Comparison of ENCODE assay signal across 8 mouse cellular contexts in genomic region chr9:44965833-44966466, GRCm38 (mm10). TPM values are rescaled to one million over a fixed set of nuclear protein-coding genes. Genes with fewer than 3 reads are reported as not detected.
DNase-seq lines count a peak whose midpoint lies in the region; ATAC-seq and TF ChIP-seq lines count a peak whose summit lies in the region.

No protein-coding gene starts in this region.

- peaks cover 27% of the 10 kb centered on the region for H3K36me3 ChIP-seq in erythroblast, embryonic 14.5 days (ENCODE audit: control insufficient read depth)
- H3K36me3 ChIP-seq in spleen, adult 2 months (ENCODE audit: control insufficient read depth, insufficient read depth, low read length), result peaks cover under 1% of the 10 kb centered on the region; the same call in 1 of the 2 replicates
- peaks cover 10% of the 10 kb centered on the region; the same call in 1 of the 2 replicates for H3K36me3 ChIP-seq in liver, embryonic 11.5 days (ENCODE audit: control insufficient read depth, insufficient read depth, low read length)

- H3K27me3 ChIP-seq in erythroblast, embryonic 14.5 days (ENCODE audit: control insufficient read depth), result peaks cover 9% of the 10 kb centered on the region
- H3K27me3 ChIP-seq in spleen, adult 2 months (ENCODE audit: control insufficient read depth, insufficient read depth, low read length), result no peaks in the 10 kb centered on the region
- H3K27me3 ChIP-seq in liver, embryonic 11.5 days (replicated peaks; ENCODE audit: control insufficient read depth, insufficient read depth, low read length), result no peaks in the 10 kb centered on the region

- no peak for TF ChIP-seq CTCF in spleen, adult 2 months (IDR thresholded peaks at IDR 0.05; ENCODE audit: extremely low read depth, insufficient read depth, insufficient read length, insufficient replicate concordance)

- TF ChIP-seq POLR2A in spleen, adult 2 months (IDR thresholded peaks at IDR 0.05; ENCODE audit: low read depth, low read length), result no peak

- H3K27ac ChIP-seq in spleen, adult 2 months (ENCODE audit: insufficient read depth, low read length), result peak overlapping the region; percentile 34
- H3K27ac ChIP-seq in liver, embryonic 11.5 days (ENCODE audit: low read depth, low read length), result peak overlapping the region; percentile 8; the same call in 1 of the 2 replicates

- peak overlapping the region; percentile 85 for H3K4me2 ChIP-seq in liver, embryonic 11.5 days

- peak overlapping the region; percentile 45; the same call in 1 of the 2 replicates for H3K9ac ChIP-seq in liver, embryonic 11.5 days (ENCODE audit: low read depth, low read length)

- H3K4me1 ChIP-seq in erythroblast, embryonic 14.5 days (ENCODE audit: control insufficient read depth), result peaks cover 38% of the 10 kb centered on the region
- no peaks in the 10 kb centered on the region for H3K4me1 ChIP-seq in spleen, adult 2 months (ENCODE audit: control insufficient read depth, insufficient read depth, insufficient read length)
- peaks cover 12% of the 10 kb centered on the region; the same call in 1 of the 2 replicates for H3K4me1 ChIP-seq in liver, embryonic 11.5 days (replicated peaks; ENCODE audit: control insufficient read depth, insufficient read depth, low read length)

- WGBS in spleen, adult 2 months, result 14% methylated on average over 10 of the region's 10 CpGs
- 13% methylated on average over 10 of the region's 10 CpGs for WGBS in liver, embryonic 11.5 days

- no peak for DNase-seq in spleen, adult 2 months (ENCODE audit: low read depth in 1 of 2, low spot score in 2 of 2)
- DNase-seq in spleen, postnatal 14 days (ENCODE audit: low spot score in 2 of 2), result no peak
- no peak for DNase-seq in liver, embryonic 11.5 days (ENCODE audit: low spot score)
- DNase-seq in embryo, embryonic 10 days (ENCODE audit: low spot score), result no peak
- DNase-seq in adrenal gland, postnatal 14 days, result no peak
- no peak for DNase-seq in MN1 (ENCODE audit: low spot score)

- no peak for ATAC-seq in erythroblast, adult 5-6 weeks (replicated peaks; ENCODE audit: low FRiP score, poor library complexity, severe bottlenecking)
- ATAC-seq in liver, embryonic 11.5 days (replicated peaks; ENCODE audit: low FRiP score), result peak; percentile 35; the same call in 1 of the 2 replicates

- H3K4me3 ChIP-seq in erythroblast, embryonic 14.5 days (replicated peaks), result peak overlapping the region; percentile 95
- H3K4me3 ChIP-seq in spleen, adult 2 months (ENCODE audit: extremely low read depth, insufficient read depth, insufficient read length), result peak overlapping the region; percentile 56
- peak overlapping the region; percentile 79 for H3K4me3 ChIP-seq in liver, embryonic 11.5 days (ENCODE audit: low read depth, low read length)

- H3K9me3 ChIP-seq in erythroblast, embryonic 14.5 days (ENCODE audit: control insufficient read depth, low read length), result no peaks in the 10 kb centered on the region
- no peaks in the 10 kb centered on the region for H3K9me3 ChIP-seq in liver, embryonic 11.5 days (ENCODE audit: control insufficient read depth, low read length)

RNA-seq across cellular contexts. Expression of gene Ube4a, which starts 0.6 kb away (rescaled TPM):
- polyA plus RNA-seq in erythroblast, embryonic 14.5 days (2012), result 0.21 and 0.31 TPM in 2 replicates
- 19.0 and 38.2 TPM in 2 replicates for total RNA-seq in erythroblast, adult 5-6 weeks (2015; ENCODE audit: low replicate concordance)
- 29.6 and 53.4 TPM in 2 replicates for total RNA-seq in erythroblast, adult 5-6 weeks (2017; ENCODE audit: low replicate concordance)
- 6.5 and 9.5 TPM in 2 replicates for polyA plus RNA-seq in spleen, adult 2 months (2012; rRNA removed)
- 19.5 and 23.9 TPM in 2 replicates for polyA plus RNA-seq in liver, embryonic 11.5 days (2014; fragmentation: Nextera tagmentation; extraction: Ambion mirVana)
- 89.5 and 100 TPM in 2 replicates for total RNA-seq in adrenal gland, postnatal 14 days (2021)

RNA-seq across cellular contexts. Expression of gene Cd3g, which starts 14.3 kb away (rescaled TPM):
- polyA plus RNA-seq in erythroblast, embryonic 14.5 days (2012), result not detected in 2 replicates
- 6.9 TPM in 1 of 2 replicates, not detected in the other for total RNA-seq in erythroblast, adult 5-6 weeks (2015; ENCODE audit: low replicate concordance)
- 0.98 and 6.6 TPM in 2 replicates for total RNA-seq in erythroblast, adult 5-6 weeks (2017; ENCODE audit: low replicate concordance)
- polyA plus RNA-seq in spleen, adult 2 months (2012; rRNA removed), result 12.8 and 14.5 TPM in 2 replicates
- polyA plus RNA-seq in liver, embryonic 11.5 days (2014; fragmentation: Nextera tagmentation; extraction: Ambion mirVana), result 0.23 and 0.55 TPM in 2 replicates
- total RNA-seq in adrenal gland, postnatal 14 days (2021), result 2.2 and 14.5 TPM in 2 replicates

RNA-seq across cellular contexts. Expression of gene Cd3d, which starts 15.6 kb away (rescaled TPM):
- polyA plus RNA-seq in erythroblast, embryonic 14.5 days (2012), result not detected in 2 replicates
- not detected in 2 replicates for total RNA-seq in erythroblast, adult 5-6 weeks (2015; ENCODE audit: low replicate concordance)
- not detected in 2 replicates for total RNA-seq in erythroblast, adult 5-6 weeks (2017; ENCODE audit: low replicate concordance)
- polyA plus RNA-seq in spleen, adult 2 months (2012; rRNA removed), result 19.6 and 24.0 TPM in 2 replicates
- polyA plus RNA-seq in liver, embryonic 11.5 days (2014; fragmentation: Nextera tagmentation; extraction: Ambion mirVana), result not detected in 2 replicates
- 1.5 and 12.5 TPM in 2 replicates for total RNA-seq in adrenal gland, postnatal 14 days (2021)

RNA-seq across cellular contexts. Expression of gene Cd3e, which starts 43.5 kb away (rescaled TPM):
- 0.02 TPM in 1 of 2 replicates, not detected in the other for polyA plus RNA-seq in erythroblast, embryonic 14.5 days (2012)
- total RNA-seq in erythroblast, adult 5-6 weeks (2015; ENCODE audit: low replicate concordance), result not detected in 2 replicates
- total RNA-seq in erythroblast, adult 5-6 weeks (2017; ENCODE audit: low replicate concordance), result 0.43 TPM in 1 of 2 replicates, not detected in the other
- polyA plus RNA-seq in spleen, adult 2 months (2012; rRNA removed), result 42.8 and 44.8 TPM in 2 replicates
- not detected in 2 replicates for polyA plus RNA-seq in liver, embryonic 11.5 days (2014; fragmentation: Nextera tagmentation; extraction: Ambion mirVana)
- 1.8 and 19.1 TPM in 2 replicates for total RNA-seq in adrenal gland, postnatal 14 days (2021)

RNA-seq across cellular contexts. Expression of gene Atp5l, which starts 45.4 kb away (rescaled TPM):
- polyA plus RNA-seq in erythroblast, embryonic 14.5 days (2012), result 7.2 and 8.5 TPM in 2 replicates
- 219 and 228 TPM in 2 replicates for total RNA-seq in erythroblast, adult 5-6 weeks (2015; ENCODE audit: low replicate concordance)
- 38.1 and 117 TPM in 2 replicates for total RNA-seq in erythroblast, adult 5-6 weeks (2017; ENCODE audit: low replicate concordance)
- polyA plus RNA-seq in spleen, adult 2 months (2012; rRNA removed), result 65.8 and 79.4 TPM in 2 replicates
- 671 and 713 TPM in 2 replicates for polyA plus RNA-seq in liver, embryonic 11.5 days (2014; fragmentation: Nextera tagmentation; extraction: Ambion mirVana)
- 638 TPM in 2 replicates for total RNA-seq in adrenal gland, postnatal 14 days (2021)

Comparison
In these comparisons a context has a peak if more than half of its experiments do, and no peak if none do; other contexts are left out.
1. RNA of gene Cd3d, which starts 15.6 kb away (polyA plus RNA-seq): 19.6 to 24.0 TPM in spleen, adult 2 months; not detected in erythroblast, embryonic 14.5 days and not detected in liver, embryonic 11.5 days; every median in the first group is over 10 times any median in the second.
2. Peak in every context shown above with its lines, with median percentiles within 50 percentile points of each other: H3K4me3 ChIP-seq.